Mouse (Mus musculus): ENCODE results near the gene Fnbp1l. TPM values are rescaled to one million over a fixed set of nuclear protein-coding genes. Genes with fewer than 3 reads are reported as not detected.
A peak's percentile ranks its signal among the peaks of the same experiment; 100 is the strongest.

Fnbp1l gene
- polyA plus RNA-seq (2012; rRNA removed), result 27.1 and 31.2 TPM in 2 replicates

- DNase-seq (ENCODE audit: low spot score), result peak; percentile 77
These were observed at the start of gene Fnbp1l for GRCm38 (mm10) chr3:122618991-122619930. Gene Fnbp1l (minus strand): TSS chr3:122619715.

GRCm38 (mm10) chr3:122660795-122661194 lies 41.3 kb upstream of the Fnbp1l start:
- DNase-seq (ENCODE audit: low spot score), result no peak

GRCm38 (mm10) chr3:122659261-122659917 lies 39.9 kb upstream of the Fnbp1l start:
- DNase-seq (ENCODE audit: low spot score), result no peak

- DNase-seq (ENCODE audit: low spot score), result no peak
These were observed 27.8 kb upstream of the Fnbp1l start for GRCm38 (mm10) chr3:122647195-122647837.

GRCm38 (mm10) chr3:122640286-122640685 lies 20.8 kb upstream of the Fnbp1l start:
- DNase-seq (ENCODE audit: low spot score), result no peak

- DNase-seq (ENCODE audit: low spot score), result no peak
These were observed 19.6 kb upstream of the Fnbp1l start for GRCm38 (mm10) chr3:122639197-122639475.

DNA sequence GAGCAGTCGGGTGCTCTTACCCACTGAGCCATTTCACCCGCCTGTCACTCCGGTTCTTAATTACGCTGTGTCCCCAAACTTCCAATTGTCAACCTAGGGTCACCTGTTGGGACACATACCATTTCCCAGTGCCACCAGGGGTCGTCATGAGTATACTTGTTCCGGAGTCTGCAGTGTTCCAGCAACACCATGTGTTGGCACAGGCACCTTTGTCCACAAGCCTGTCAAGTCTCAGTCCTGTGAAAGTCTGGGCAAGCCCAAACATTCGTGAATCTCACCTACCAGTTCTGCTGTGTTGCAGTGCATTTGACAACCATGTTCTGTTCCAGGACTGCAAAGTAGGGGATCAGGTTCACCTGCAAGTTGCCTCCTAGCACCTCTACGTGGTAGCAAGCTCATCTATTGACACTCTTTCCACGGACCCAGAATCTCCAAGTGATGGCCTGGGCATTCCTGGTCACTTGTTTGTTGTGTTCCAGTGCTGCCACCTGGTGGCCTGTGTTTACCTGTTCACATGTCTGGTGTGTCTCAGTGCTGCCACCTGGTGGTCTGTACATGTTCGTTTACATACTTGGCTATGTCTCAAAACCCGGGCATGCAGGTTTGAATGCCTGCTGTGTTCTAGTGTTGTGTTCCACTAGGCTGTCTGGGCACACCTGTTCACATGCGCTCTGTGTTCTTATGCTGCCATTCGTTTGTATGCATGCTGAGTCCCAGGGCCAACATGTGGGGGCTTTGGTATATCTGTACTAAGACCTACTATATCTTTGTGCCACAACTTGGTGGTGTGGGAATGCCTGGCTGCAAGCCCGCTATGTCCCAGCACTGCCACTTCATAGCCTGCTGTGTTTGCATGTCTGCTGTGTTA lies 19.0 kb upstream of the Fnbp1l start:
- DNase-seq (ENCODE audit: low spot score), result peak; percentile 87

GRCm38 (mm10) chr3:122637280-122637679 lies 17.8 kb upstream of the Fnbp1l start:
- no peak for DNase-seq (ENCODE audit: low spot score)

- DNase-seq (ENCODE audit: low spot score), result no peak
These were observed 15.7 kb upstream of the Fnbp1l start for GRCm38 (mm10) chr3:122635246-122635645.

DNA sequence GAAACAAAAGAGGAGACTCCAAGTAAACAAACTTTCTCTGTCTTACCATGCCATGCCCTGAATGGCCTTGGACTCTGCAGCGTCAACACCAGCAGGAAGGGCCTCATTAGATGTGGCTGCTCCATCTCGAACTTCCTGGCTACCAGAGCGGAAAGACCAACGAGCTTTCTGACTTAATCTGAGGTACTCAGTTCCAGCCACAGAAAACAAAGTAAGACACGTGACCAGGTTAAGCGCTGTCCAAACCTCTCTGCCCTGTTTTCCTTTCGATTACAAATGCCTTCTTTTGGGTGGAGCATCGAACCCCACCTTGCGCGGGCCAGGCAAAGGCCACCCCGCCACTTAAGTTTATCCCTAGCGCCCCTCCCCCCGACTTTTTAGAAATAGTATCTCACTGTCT lies 10.1 kb upstream of the Fnbp1l start:
- DNase-seq (ENCODE audit: low spot score), result no peak

DNA sequence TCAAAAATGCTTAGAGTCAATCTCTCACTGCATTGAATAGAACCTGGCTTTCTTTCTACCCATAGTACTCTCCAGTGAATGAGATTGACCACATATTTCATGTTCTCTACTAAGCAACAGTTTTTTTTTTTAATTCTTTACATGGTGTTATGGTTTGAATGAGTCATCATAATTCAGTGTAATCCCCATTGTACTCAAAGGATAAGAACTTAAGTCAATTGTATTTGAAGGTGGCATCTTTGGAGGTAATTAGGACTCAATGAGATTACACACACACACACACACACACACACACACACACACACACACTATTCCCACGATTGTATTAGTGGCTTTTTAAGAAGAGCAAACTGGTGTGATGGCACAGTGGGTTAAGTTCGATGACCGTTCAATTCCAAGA lies 9.4 kb upstream of the Fnbp1l start:
- no peak for DNase-seq (ENCODE audit: low spot score)

DNA sequence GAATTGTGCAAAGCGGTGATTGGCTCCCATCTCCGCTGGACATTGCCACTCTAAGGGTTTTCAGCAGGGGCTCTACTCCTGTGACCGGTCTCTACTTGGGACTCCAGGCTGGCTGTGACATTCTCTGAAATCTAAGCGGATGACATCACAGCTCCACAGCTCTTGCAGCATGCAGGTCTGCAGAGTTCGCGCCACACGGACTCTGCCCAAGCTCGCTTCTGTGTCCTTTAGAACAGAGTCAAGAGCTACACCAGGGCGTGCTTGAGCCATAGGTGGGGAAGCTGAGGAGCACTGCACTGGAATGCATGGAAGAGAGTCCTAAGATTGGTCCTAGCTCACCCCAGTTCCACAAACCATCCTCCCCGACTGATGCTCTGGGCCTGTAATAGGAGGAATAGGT lies 9.0 kb upstream of the Fnbp1l start:
- no peak for DNase-seq (ENCODE audit: low spot score)

DNA sequence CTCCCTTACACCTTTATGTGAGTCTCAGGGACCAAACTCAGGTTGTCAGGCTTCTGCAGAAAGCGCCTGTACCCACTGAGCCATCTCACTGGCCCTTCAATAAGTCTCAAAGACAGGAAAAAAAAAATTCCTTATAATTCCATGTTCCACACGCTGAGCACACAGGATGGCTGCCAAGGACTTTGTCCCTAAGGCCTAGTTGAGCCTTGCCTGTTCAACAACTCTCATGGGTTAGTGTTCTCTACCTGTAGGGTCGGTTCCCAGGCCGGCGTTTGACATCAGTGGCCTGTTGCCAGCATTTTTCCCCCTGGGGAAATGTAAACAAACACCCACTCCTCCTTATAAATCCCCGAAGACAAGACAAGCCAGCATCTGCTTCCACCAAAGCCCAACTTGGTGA lies 8.3 kb upstream of the Fnbp1l start:
- DNase-seq (ENCODE audit: low spot score), result no peak

GRCm38 (mm10) chr3:122624591-122624990 lies 5.1 kb upstream of the Fnbp1l start:
- no peak for DNase-seq (ENCODE audit: low spot score)

GRCm38 (mm10) chr3:122620285-122620931 lies 893 bp upstream of the Fnbp1l start:
- DNase-seq (ENCODE audit: low spot score), result peak; percentile 33

GRCm38 (mm10) chr3:122619931-122620284 lies 393 bp upstream of the Fnbp1l start:
- no peak for DNase-seq (ENCODE audit: low spot score)

DNA sequence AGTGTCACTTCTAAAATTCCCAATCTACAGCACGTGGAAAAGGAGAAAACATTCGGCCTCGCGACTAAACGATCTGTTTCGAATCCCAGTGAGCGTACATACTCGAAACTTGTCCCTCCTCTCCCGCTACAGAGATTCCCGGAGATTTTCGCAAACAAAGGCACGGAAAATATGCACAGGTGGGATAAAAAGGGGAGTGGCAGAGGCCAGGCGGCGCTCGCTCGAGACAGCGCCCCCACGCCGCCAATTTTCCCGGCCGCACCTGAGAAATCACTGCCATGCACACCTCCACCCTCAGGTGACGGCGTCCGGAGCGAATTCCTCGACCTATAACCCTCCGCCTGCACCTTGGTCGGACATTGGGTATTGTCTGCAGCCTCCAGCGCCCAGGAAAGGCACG lies 1.1 kb downstream of the Fnbp1l start:
- DNase-seq (ENCODE audit: low spot score), result peak; percentile 30

GRCm38 (mm10) chr3:122617613-122618340 lies 1.7 kb downstream of the Fnbp1l start:
- DNase-seq (ENCODE audit: low spot score), result no peak

DNA sequence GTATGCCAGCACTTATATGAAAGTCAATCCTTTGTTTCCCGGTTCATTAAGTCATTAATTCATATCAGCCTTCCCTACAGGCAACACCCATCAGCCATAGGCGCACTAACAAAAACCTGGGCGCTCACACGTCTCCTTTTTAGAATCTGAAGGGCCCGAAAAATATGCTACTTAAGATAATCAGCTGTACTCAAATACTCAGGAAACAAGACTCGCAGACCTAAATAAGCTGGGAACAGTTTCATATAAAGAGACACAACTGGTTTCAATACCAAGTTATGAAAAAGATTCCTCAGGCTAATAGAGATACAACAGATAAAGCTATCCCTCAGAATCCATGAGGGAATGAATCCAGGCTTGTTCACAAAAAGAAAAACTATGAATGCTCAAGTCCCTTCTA lies 7.0 kb downstream of the Fnbp1l start:
- DNase-seq (ENCODE audit: low spot score), result no peak

- DNase-seq (ENCODE audit: low spot score), result no peak
These were observed 7.8 kb downstream of the Fnbp1l start for GRCm38 (mm10) chr3:122611761-122612160.

All from urinary bladder, adult 2 months (tissue).